Mouse (Mus musculus) T-helper 17 cell (primary cell): Measurements from ENCODE around the gene 1700003F12Rik.

Source experiments
- in situ Hi-C, 2 experiments: fragments of 300-600 bp; cut with MboI, MseI; formaldehyde crosslinking; loops; 1 replicate in 1 of 2; 2 replicates in 1 of 2; pipeline ENCODE4 v1.15.1; 2025; ENCODE audit warnings: high pct_unique_total_duplicates in 2 of 2

1700003F12Rik gene

DNA sequence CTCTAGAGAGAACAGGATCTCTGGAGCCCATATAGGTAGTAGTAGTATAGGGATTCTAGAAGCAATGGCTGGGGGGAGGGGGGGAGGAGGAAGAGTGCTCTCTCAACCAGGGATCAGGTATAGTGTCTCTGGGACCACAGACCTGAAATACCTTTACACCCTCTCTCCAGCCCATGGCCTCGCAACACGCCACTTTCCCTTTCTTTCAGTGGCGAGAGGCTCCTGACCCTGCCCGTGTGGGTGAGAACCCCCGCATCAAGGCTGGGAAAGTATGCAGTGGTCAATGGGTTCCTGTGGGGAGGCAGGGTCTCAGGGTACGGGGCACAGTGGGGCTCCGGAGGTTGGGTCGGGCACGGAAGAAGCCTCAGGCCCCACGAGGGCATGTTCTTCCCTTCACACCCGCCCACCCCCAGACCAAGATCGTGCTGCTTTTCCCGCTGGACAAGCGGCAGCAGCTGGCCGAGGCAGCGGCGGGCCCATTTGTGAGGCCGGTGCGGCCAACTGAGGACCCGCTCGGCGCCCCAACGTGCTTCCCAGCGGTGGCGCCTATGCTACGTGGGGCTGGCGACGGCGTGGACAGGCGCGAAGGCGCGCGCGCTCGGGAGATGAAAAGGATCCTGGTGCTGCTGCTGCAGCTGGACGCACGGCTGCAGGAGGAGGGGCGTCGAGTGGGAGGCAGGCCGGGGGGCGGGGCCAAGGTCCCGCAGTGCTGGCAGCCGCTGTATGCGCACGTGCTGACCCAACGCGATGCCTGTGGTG, 2.4 kb downstream of the 1700003F12Rik start:
- in situ Hi-C loops, result loop anchor here in 1 of 2 experiments (5.0 kb wide), 1 partner anchor 132 kb away; no protein-coding TSS in a partner anchor

DNA sequence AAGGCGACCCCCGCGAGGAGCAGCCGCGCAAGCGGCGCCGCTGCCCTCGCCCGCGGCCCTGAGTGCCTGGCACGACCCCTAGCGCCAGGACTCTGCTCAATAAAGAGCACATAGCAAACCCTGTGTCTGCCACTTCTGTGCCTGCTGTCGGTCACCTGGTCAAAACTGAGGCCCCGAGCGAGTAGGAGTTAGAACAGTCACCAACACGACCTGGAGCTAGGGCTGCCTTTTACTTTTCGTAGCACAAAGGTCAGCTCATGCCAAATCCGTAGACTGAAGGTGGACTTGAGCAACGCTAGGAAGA, 3.0 kb downstream of the 1700003F12Rik start:
- in situ Hi-C loops, result loop anchor here in 1 of 2 experiments (5.0 kb wide), 1 partner anchor 133 kb away; no protein-coding TSS in a partner anchor

DNA sequence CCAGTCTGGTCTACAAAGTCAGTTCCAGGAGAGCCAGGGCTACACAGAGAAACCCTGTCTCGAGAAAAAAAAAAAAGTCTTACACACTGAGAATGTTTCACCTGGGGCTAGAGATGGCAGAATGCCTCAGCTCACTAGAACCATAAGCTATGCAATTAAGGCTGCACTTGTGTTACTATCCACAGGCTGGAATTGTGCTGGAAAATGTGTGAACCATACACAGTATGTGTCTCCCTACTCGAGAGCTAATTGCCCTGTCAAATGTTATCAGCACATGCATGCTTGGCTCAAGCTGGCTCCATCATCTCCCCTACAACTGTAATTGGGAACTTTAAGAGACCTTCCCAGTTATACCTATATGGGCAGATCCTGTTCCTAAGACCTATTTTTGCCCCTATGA, 4.1 kb downstream of the 1700003F12Rik start:
- in situ Hi-C loops, result no loop called here

DNA sequence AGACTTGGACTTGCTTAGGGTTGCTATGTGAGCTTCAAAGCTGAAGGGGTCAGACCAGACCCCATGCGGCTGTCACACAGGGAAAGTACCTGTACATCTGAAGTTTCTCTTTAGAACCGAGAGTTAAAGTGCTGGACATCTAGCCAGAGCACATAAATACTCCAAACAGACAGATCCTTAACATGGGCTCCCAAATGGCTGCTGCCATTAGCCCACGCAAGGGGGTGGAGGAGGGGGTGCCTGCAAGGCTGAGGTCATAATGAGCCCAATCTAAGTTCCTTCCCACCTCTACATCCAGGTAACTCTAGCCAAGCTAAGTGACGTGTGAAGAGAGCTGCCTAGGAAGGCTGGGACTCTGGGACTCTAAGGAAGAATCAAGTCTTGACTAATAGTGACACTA, 4.6 kb downstream of the 1700003F12Rik start, which contains the start of gene Actl10:
Gene Actl10, plus strand, starts transcription at position 301 of the 400 bp plus-strand sequence.
- in situ Hi-C loops, result no loop called here

DNA sequence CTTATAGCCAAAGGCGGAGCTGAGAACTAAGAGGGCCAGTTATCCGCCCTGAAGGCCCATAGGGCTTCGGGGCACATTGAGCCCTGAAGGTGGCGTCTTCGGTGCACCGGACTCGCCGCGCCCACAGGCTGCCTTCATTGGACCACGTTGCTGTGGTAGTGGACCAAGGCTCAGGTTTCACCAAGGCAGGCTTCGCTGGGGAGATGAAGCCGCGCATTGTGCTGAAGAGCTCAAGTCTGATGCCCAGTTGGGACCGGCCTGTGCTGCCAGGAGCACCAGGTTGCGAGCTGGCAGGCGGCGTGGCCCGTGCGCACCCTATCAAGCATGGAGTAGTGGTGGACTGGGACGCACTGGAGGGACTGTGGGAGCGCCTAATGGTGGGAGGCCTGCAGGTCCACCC, 5.0 kb downstream of the 1700003F12Rik start:
- in situ Hi-C loops, result no loop called here

DNA sequence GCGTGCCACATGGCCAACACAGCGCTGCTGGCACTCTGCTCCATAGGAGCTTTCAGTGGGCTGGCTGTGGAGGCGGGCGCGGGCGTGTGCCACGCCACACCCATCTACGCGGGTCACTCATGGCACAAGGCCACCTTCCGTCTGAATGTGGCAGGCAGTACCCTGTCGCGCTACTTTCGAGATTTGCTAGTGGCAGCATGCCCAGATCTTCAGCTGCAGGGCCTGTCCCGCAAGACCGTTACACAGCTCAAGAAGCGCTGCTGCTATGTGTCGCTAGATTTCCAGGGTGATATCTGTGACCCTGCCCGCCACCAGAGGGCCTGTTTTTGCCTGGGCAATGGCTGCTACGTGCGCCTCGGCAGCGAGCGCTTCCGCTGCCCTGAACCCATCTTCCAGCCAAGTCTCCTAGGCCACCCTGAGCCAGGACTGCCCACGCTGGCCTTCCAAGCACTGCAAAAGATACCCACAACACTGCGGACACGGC, 5.6 kb downstream of the 1700003F12Rik start:
- in situ Hi-C loops, result no loop called here

DNA sequence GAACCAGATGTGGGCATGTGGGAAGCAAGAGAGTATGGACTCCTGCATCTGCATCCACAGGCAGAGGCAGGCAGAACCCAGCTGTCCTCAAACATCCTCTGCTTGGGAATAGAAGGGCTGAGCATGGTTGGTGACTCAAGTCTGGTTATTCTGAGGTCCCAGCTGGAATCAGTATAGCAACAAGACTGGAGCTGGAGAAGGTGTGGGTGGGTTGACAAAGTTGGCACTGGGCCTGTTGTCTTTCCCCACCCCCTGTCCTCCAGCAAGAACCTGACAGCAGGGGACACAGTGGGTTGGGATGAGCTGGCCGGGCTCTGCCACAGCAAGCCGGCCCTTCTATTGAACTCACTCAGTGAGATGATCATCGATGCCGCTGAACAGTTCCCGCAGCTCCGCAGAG, 8.3 kb downstream of the 1700003F12Rik start:
- in situ Hi-C loops, result no loop called here

DNA sequence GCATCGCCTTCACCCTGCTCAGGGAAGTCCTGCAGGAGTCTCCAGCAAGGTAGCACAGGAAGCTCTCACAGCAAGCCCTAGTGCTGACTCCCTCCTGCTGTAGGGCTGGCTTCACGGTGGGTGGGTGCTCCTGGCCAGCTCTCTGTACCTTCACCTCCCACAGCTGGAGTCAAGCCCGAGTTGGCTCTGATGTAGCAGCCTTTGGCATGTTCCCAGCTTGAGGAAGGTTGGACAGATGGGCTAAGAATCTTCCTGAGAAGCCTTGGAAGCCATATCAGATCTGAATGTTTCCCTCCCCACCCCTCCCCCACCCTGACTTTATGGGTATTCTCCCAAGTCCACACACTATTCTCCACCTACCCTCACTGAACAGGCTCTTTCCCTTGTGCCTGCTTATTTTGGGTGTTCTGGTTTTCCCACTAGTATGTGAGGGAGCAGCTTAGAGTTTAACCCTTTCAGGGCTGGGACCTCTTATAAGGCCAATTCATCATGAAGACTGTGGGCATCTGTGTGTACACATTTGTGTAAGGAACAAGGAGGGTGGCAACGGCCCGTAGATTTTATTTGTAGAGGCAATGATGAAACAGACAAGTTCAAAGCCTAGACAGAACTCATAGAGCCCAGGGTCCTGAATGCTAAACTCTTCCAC, 10.4 kb downstream of the 1700003F12Rik start:
- in situ Hi-C loops, result no loop called here

DNA sequence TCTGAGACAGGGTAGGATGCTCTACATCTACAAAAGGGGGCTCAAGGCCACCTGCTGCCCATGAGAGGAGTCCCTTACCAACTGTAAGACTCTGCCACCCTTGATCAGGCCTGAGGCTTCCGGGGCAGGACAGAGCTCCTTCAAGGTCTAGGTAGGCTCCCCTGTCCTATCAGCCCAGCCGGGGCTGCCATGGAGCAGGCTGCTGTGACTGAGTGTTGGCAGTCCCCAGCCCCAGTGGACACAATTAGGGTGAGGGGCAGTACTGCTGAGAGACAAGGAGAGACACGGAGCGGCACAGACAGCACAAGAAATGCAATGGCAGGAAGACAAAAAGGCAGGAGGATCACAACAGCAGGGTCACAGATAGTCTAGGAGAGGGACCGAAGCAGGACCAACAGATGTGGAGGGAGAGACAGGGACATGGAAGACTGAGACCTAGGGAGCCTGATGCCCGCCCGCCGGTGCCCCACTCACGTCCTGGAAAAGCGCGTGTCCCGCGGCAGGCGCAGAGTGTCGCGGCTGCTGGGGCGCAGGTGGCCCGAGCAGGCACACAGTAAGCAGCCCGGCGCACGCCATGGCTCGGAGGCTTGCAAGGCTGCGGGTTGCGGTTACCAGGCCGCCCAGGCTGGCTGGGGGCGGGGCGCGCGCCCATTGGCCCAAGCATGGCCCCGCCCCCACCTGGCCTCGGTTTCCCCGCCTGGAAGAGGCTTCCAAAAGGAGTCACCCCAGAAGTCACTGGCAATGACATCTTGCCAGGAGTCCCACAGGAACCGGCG, 11.6 kb downstream of the 1700003F12Rik start, which contains the start of gene Necab3:
Gene Necab3, minus strand, starts transcription at position 627 of the 776 bp plus-strand sequence.
- in situ Hi-C loops, result no loop called here

DNA sequence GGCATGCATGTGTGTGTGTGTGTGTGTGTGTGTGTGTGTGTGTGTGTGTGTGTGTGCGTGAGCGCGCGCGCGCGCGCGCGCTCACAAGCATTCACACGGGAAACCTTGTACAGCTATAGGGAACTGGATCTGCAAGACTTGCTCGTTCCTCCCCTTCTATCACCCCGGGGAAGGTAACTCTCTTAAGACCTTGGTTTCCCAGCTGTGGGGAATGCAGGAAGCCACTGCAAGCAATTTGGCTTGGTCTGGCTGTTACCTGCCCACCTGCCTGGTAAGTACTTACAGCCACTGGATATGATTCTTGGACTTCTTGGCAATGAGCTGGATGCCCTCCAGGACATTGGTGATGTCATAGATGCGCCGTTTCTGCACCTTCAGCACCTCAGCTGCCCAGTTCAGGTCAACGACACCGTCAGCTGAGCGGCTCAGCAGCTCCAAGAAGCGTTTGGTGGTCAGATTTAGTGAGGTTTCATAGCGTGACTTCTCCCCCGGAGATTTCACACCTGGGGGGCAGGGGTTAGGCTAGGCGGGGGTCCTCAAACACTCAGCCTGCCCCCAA, 16.8 kb downstream of the 1700003F12Rik start:
- in situ Hi-C loops, result no loop called here

DNA sequence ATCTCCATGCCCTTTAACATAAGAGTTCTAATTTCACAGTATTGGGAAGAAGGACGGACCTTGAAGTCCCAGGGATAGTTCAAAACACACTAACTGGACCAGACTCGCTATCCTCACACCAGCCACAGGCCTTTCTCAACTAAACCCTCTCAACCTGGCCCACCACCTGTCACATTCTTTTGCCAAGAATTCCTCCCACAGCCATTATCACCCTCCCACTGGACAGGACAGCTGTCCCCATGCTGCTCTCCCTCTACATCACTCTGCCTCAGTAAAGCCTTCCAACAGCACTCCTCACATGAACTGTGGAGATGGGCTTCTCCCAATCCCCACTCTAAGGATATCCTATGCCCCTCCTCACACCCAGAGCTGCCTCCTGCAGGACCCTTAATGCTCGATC, 18.7 kb downstream of the 1700003F12Rik start:
- in situ Hi-C loops, result no loop called here

DNA sequence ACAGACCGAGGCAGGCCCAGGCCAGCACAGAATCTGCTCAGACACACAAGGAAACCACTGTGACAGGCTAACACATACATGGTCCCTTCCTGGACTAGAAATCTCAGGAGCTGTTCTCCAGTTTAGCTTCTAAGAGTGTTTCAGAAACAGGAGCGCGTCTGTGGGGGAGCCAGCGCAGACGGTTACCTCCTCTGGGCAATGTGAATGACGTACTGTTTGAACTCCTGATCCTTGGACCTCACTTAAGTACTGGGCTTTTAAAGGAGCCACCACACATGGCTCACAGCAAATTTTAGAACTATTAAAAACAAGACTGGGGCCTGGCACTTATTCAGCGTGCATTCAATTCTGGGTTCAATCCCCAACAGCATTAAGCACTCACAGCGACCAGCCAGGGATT, 19.8 kb downstream of the 1700003F12Rik start:
- in situ Hi-C loops, result no loop called here

DNA sequence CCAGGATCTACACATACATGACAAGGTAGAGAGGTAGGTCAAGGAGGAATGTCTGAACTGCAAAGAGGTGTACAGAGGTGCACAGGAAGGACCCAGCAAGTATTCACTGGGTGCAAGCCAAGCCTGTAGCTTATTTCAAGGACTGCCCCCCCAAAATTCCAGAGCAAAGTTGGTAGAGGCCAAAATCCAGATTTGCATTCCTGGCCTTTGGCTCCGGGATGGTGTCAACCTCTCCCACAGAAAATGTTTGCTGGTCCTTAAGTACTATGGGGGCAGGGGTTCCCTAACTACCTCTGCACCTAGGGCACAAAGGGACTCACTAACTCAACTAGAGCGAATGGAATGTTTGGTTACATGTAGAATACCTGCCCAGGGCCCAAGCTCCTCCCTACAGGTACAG, 20.9 kb downstream of the 1700003F12Rik start:
- in situ Hi-C loops, result no loop called here

DNA sequence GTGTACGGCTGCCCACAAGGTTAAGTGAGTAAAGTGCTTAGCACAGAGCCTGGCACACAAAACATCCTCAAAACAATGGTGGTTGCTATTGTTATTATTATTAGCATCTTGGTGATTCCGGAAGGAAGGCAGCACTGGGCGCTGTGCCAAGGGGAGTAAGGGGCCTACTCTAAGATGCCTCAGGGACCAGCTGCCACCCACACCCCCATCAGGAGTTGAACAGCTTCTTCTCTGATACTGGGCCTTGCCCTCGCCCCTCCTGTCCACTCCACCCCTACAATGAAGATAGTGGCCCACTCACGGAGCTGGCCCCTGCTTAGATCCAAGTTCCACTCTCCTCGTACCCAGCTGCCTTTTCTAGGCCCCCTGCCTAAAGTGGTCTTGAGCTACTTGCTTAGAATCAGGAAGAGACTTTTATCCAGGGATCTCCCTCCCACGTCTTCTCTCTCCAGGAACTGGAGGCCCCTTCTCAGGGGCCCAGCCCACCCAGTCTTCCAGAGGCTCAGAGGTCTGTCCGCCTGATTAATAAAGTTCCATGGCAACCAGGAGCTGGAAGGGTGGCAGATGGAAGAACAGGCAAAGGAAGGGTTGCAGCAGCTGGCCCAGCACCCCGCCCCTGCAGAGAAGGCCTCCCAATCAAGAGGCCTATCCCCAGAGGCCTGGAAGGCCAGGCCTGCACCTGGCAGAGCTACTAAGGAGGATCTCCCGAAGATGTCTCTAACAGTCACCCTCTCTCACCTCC, 21.6 kb downstream of the 1700003F12Rik start:
- in situ Hi-C loops, result no loop called here

DNA sequence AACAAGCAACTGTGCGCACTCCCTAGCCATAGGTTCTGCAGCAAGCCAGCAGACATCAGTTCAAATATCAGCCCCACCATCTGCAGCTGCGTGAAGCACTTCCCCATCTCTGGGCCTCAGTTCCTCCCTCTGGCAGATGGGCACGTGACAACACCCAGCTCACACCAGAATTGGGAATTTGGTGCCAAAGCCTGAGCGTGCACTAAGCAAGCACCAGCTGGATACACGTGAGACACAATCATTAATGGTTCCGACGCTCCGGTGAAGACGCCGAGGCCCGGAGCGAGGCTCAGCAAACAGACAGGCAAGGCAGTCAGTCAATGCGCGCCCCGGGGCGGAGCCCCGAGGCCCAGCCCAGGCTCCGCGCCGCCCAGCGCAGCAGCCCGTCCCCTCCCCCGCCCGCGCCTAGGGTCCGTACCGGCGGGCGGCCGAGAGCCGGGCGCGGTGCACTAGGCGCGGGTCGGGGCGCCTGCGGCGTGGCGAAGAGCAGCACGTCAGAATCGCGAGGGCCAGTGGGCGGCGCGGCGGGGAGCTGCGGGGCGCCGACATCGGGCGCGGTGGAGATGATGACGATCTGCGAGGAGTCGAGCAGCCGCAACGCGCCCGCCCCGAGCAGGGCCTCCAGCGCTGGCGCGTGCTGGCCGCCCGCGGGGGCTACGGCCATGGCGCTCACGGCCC, 22.3 kb downstream of the 1700003F12Rik start:
- in situ Hi-C loops, result no loop called here

DNA sequence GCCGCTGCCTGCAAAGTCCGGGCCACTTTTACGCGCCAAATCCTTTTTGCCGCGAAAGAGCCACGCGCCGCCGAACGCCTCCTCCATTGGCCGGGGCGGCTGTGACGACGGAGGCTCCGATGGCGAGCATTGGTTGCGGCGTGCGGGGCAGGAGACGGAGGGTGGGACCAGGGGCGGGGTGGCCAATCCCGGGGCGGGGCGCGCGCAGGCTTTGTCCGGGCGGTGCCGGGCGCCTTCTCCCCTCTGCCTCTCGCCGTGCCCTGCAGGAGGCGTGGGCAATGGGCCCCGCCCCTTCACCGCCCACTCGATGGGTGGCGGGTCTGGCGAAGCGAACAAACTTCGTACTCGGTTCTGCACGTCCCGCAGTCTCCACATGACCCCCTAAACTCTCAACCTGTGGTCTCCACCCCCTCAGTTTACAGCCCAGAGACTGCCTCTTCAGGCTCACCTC, 23.0 kb downstream of the 1700003F12Rik start, which contains the start of gene E2f1:
Gene E2f1, minus strand, starts transcription at position 57 of the 451 bp plus-strand sequence.
- in situ Hi-C loops, result no loop called here

DNA sequence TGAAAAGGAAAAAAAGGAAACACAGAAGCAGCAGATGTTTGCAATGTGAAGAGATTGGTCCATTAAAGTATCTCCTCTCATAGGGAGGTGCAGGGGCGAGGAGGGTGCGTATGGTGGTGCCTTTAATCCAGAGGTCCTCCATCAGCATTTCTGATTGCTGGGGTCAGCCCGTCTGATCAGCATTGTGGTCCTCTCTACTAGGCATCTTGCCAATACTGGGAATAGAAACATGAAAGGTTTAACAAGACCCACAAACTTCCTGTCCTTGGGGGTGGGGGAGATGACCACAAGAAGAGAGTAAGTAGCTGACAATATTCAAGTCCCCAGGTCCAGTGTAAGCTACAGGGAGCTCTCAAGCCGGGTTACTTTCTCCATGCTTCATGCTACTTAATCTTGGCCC, 23.8 kb downstream of the 1700003F12Rik start:
- in situ Hi-C loops, result no loop called here

DNA sequence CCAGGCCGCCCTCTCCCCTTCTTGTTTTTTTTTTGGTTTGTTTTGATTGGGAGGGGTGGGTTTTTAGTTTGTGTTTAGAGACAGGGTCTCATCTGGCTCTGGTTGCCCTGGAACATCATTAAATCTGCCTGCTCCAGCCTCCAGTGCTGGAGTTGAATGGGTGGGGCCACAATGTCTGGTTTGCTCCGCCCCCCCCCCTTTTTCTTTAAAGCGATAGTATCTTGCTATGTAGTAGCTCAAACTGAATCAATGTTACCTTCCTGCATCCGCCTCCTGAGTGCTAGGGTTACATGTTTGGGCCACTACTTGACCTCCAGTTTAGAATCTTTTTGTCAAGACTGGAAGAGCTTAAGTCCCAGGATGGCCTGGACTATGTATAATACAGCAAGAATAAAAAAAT, 24.4 kb downstream of the 1700003F12Rik start:
- in situ Hi-C loops, result no loop called here

DNA sequence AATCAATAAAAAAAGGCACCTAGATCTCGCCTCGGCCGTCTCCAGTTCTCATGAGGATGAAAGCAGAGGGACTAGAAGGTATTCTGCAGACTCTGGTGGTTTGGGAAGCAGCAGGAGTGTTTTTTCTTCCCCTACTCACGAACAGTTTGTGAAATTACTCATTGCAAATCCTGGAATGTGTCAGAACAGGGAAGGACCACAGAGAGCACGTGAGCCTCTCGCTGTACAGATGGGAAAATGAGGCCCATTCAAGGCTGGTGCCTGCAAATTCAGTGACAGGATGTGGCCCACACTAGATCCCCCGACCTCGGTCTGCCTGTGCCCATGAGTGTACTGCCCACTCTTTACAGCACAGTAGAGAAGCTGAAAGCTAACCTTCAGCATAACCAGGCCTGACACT, 25.1 kb downstream of the 1700003F12Rik start:
- in situ Hi-C loops, result no loop called here

DNA sequence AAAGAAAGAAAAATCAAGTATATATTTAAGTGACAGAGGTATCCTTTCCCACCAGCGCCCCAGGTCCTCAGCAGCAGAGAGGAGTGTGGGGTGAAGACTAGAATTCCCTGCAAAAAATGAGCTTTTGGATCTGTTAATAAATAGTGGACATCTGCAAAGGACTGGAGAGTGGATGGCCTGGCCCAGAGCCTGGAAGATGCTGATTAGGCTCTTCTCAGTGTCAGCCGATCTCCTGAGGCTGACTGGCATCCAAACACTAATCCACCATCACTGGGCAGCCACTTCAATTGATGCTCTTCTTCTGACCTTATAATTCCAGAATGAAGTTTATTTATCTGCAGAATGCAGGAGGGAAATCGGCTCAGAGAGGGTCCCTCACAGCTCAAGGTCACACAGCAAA, 26.1 kb downstream of the 1700003F12Rik start:
- in situ Hi-C loops, result no loop called here
